Mouse (Mus musculus) E14TG2a.4 (cell line): Measurements from ENCODE around the gene Tenm3.

Experiments used
- H3K27me3 ChIP-seq: 2 replicates; pipeline ENCODE4 v1.6.1; 2014; ENCODE audit warnings: low read length, control low read depth; ENCODE audit not compliant: insufficient read depth
- H3K36me3 ChIP-seq: 2 replicates; pipeline ENCODE4 v1.6.1; 2014; ENCODE audit warnings: low read length, control low read depth; ENCODE audit not compliant: insufficient read depth
- H3K4me1 ChIP-seq: replicated peaks from 2 replicates; pipeline ENCODE4 v1.6.1; 2014; ENCODE audit warnings: low read depth, low read length, control low read depth
- H3K4me3 ChIP-seq: replicated peaks from 2 replicates; pipeline ENCODE4 v1.5.1; 2014; ENCODE audit warnings: mild to moderate bottlenecking, low read length
- H3K9me3 ChIP-seq: 2 replicates; pipeline ENCODE4 v1.6.1; 2014; ENCODE audit warnings: low read length, control low read depth
- CTCF ChIP-seq: conservative IDR thresholded peaks from 2 replicates; pipeline ENCODE4 v1.5.1; 2014; ENCODE audit warnings: low read length
- NANOG ChIP-seq: IDR thresholded peaks from 2 replicates; pipeline ENCODE4 v1.6.1; 2014; ENCODE audit warnings: borderline replicate concordance, low read length, mixed read lengths
- POU5F1 ChIP-seq: IDR thresholded peaks from 2 replicates; pipeline ENCODE4 v1.6.1; 2014; ENCODE audit warnings: low read length, borderline replicate concordance

The Tenm3 gene

DNA sequence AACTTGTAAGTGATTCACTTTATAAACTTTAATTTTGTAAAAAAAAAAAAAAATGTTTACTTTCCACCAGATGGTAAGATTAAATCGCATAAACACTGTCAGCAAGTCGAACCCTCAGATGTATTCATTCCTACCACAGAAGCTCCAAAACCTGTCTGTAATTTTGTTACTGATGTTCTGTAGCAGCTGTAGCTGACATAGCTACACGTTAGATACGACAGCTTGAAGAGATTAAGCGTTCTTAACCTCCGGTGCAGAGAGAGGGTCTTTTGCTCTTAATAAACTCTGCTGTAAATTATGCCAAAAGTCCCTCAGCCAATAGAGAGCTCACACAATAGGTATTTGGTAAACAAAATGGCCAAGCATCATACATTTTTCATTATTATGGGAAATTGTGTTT, 23.8 kb downstream of the Tenm3 start:
- Histone ChIP-seq H3K4me1 (peaks cover 10% of the 10 kb centered on the region), H3K36me3 (no peaks in the 10 kb centered on the region), H3K9me3 (no peaks in the 10 kb centered on the region), H3K27me3 (no peaks in the 10 kb centered on the region), H3K4me3 (no peak overlapping the region)
- no peak for TF ChIP-seq NANOG
- TF ChIP-seq CTCF, result no peak
- TF ChIP-seq POU5F1, result no peak

DNA sequence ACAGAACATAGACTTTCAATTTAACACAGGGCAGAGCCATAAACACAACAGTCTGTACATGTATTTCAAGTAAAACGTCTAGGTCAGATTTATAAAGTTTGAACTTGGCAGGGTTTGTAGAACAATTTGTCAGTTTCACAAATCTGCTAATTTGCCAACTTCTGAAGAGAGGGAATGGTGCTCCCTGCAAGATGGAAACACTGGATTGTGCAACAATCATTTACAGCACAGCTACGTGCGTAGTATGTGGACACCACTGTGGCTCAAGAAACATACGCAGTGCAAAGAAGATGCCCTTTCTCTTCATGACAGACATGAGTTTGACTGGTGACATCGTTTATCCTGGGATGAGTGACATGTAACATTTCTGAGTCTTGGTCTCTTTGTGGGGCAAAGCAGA, 24.4 kb downstream of the Tenm3 start:
- no peaks in the 10 kb centered on the region for H3K27me3 ChIP-seq
- H3K36me3 ChIP-seq, result no peaks in the 10 kb centered on the region
- H3K4me3 ChIP-seq, result no peak overlapping the region
- H3K4me1 ChIP-seq, result peaks cover 10% of the 10 kb centered on the region
- no peaks in the 10 kb centered on the region for H3K9me3 ChIP-seq
- no peak for TF ChIP-seq CTCF
- no peak for TF ChIP-seq POU5F1
- no peak for TF ChIP-seq NANOG

DNA sequence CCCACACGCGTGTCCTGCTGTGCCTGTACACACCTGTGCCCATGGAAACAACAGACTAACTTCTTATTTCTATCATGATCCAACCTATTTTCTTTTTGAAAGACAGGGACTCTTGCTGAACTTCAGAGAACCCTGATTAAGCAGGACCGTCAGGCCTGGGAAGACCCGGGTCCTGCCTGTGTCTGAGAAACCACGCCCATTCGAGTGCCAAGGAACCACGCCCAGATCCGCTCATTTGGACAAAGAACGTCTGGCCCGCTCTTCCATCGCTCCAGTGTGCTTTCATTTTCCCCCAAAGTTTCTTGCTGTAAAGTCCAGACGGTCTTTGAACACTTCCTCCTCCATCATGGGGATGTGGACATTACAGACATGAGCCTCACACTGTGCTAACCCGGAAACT, 26.8 kb downstream of the Tenm3 start:
- Histone ChIP-seq H3K9me3 (no peaks in the 10 kb centered on the region), H3K4me3 (no peak overlapping the region), H3K4me1 (peaks cover 20% of the 10 kb centered on the region), H3K36me3 (no peaks in the 10 kb centered on the region), H3K27me3 (no peaks in the 10 kb centered on the region)
- no peak for TF ChIP-seq CTCF
- no peak for TF ChIP-seq POU5F1
- no peak for TF ChIP-seq NANOG

DNA sequence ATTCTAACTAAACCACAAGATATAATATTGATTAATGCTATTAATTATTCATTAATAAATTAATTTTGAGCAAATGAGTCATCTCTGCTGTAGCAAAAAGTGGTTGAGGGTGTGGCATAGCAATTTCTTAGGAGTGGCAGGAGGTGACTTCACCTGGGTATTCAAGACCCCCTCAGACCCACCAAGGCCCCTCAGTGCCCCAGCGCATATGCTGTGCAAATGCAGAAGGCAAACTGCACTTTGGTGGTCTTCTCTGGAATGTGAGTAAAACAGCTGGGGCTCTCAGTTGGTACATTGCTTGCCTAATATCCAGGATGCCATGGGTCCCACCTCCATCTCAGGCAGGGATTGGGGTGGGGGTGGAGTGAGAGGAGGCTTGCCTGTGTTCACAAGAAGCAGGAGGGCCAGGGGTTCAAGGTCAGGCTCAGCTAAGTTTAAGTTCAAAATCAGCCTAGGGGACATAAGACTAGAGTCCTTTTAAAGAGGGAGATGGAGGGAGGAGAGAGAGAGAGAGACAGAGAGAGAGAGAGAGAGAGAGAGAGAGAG, 31.5 kb downstream of the Tenm3 start:
- Histone ChIP-seq H3K4me3 (0 out of 2 replicates have a peak overlapping the region, but pooled peaks have one; percentile 7), H3K36me3 (no peaks in the 10 kb centered on the region), H3K4me1 (peaks cover 53% of the 10 kb centered on the region), H3K27me3 (no peaks in the 10 kb centered on the region), H3K9me3 (no peaks in the 10 kb centered on the region)
- no peak for TF ChIP-seq CTCF
- TF ChIP-seq NANOG, result no peak
- TF ChIP-seq POU5F1, result no peak

GRCm38 (mm10) chr8:48810615-48811014, 33.1 kb downstream of the Tenm3 start:
- Histone ChIP-seq H3K27me3 (no peaks in the 10 kb centered on the region), H3K9me3 (no peaks in the 10 kb centered on the region), H3K4me3 (no peak overlapping the region), H3K36me3 (no peaks in the 10 kb centered on the region), H3K4me1 (peaks cover 48% of the 10 kb centered on the region)
- TF ChIP-seq POU5F1, result no peak
- TF ChIP-seq NANOG, result no peak

DNA sequence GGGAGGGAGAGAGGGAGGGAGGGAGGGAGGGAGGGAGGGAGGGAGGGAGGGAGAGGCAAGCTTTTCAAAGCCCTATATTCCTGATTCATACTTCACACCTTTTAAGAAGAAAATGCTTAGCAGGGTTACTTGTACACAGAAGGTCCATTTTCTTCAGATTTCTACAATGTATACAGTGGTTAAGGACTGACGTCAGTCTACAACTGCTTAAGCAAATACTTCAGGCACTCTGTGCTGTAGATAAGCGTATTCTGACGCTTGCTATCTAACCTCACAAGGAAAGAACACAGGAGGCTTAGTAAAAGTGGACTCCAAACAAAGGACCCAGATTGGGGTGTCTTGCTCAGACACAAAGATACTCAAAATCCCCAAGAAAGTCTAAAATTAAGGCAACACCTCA, 34.6 kb downstream of the Tenm3 start:
- Histone ChIP-seq H3K4me3 (no peak overlapping the region), H3K27me3 (no peaks in the 10 kb centered on the region), H3K4me1 (peaks cover 52% of the 10 kb centered on the region), H3K36me3 (no peaks in the 10 kb centered on the region), H3K9me3 (no peaks in the 10 kb centered on the region)
- TF ChIP-seq POU5F1, result no peak
- TF ChIP-seq NANOG, result no peak
- no peak for TF ChIP-seq CTCF

- TF ChIP-seq CTCF (no peak), NANOG (no peak), POU5F1 (no peak)
- no peaks in the 10 kb centered on the region for H3K27me3 ChIP-seq
- no peak overlapping the region for H3K4me3 ChIP-seq
- no peaks in the 10 kb centered on the region for H3K36me3 ChIP-seq
- H3K4me1 ChIP-seq, result peaks cover 21% of the 10 kb centered on the region
- H3K9me3 ChIP-seq, result no peaks in the 10 kb centered on the region
Observed at GRCm38 (mm10) chr8:48803070-48803469, 40.7 kb downstream of the Tenm3 start.

- Histone ChIP-seq H3K27me3 (no peaks in the 10 kb centered on the region), H3K36me3 (no peaks in the 10 kb centered on the region), H3K9me3 (no peaks in the 10 kb centered on the region), H3K4me1 (peaks cover 19% of the 10 kb centered on the region), H3K4me3 (no peak overlapping the region)
- TF ChIP-seq NANOG (no peak), CTCF (no peak), POU5F1 (no peak)
Observed at GRCm38 (mm10) chr8:48802231-48802630, 41.5 kb downstream of the Tenm3 start.

DNA sequence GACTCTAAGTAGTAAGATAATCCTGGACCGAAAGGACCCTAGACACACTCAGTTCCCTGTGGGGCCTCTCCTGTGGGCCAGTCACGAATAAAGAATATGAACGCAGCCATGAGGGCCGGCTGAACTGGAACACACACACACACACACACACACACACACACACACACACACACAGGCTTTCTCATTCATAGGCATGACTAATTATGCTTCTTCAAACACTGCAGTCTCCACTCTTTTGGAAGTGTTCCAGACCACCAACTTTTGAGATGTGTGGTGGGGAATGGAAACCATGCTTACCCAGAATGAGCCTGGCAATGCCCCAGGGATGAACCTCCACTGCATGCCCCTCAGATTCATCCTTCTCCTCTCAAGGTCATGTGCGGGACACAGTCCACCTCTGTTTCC, 45.8 kb downstream of the Tenm3 start:
- H3K27me3 ChIP-seq, result no peaks in the 10 kb centered on the region
- H3K9me3 ChIP-seq, result no peaks in the 10 kb centered on the region
- no peaks in the 10 kb centered on the region for H3K36me3 ChIP-seq
- H3K4me3 ChIP-seq, result no peak overlapping the region
- H3K4me1 ChIP-seq, result peaks cover 7% of the 10 kb centered on the region
- no peak for TF ChIP-seq CTCF
- no peak for TF ChIP-seq NANOG
- no peak for TF ChIP-seq POU5F1
